Mouse (Mus musculus): Measurements from ENCODE around the gene Btbd11. TPM values are rescaled to one million over a fixed set of nuclear protein-coding genes. Genes with fewer than 3 reads are reported as not detected.
"Not testable (repeated sequence)": the region's sequence is repeated elsewhere in the genome, so short reads cannot be mapped to it uniquely, and the experiment has no call there.

Gene Btbd11
- polyA plus RNA-seq, 1 experiment from 2014 or later = 0.39 TPM

- H3K4me1 ChIP-seq (replicated peaks; ENCODE audit: control insufficient read depth, insufficient read depth, low read length) = no peaks in the 10 kb centered on the region
- H3K27me3 ChIP-seq (replicated peaks; ENCODE audit: control insufficient read depth, insufficient read depth, low read length) = no peaks in the 10 kb centered on the region
- TF ChIP-seq CTCF (IDR thresholded peaks at IDR 0.05; ENCODE audit: low read depth) = no peak
- no peak for ATAC-seq
- 79% methylated on average over 6 of the region's 6 CpGs for WGBS
- no peaks in the 10 kb centered on the region for H3K9me3 ChIP-seq (ENCODE audit: control insufficient read depth)
- H3K4me2 ChIP-seq (replicated peaks; ENCODE audit: low read depth) = no peak overlapping the region
- no peak overlapping the region for H3K9ac ChIP-seq (ENCODE audit: low read depth, low read length)
- no peak overlapping the region for H3K27ac ChIP-seq (ENCODE audit: low read depth, low read length)
- H3K36me3 ChIP-seq (ENCODE audit: control insufficient read depth, insufficient read depth) = no peaks in the 10 kb centered on the region
- no peak overlapping the region for H3K4me3 ChIP-seq (ENCODE audit: low read depth, low read length)
These were observed 258.7 kb downstream of the Btbd11 start for GRCm38 (mm10) chr10:85645346-85645745.

DNA sequence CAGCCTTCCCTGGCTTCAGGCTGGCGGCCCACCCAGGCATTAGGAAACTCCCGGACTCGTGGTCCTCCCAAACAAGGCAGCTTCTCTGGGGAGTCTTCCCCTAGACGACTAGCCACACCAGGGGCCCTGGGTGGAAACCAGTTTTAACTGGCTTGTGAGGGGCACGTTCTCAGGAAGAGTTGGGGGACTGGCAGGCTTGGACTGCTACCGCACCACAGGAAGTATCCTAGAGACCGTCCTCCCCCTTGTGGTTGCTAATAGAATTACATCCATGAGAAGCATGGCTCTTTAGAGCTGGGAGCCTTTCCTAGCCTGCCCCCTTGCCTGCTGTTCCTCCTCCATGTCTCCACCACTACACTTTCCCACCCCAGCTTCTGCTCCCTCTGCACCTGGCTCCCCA lies 265.1 kb downstream of the Btbd11 start:
- no peaks in the 10 kb centered on the region for H3K9me3 ChIP-seq (ENCODE audit: control insufficient read depth)
- 30% methylated on average over 7 of the region's 7 CpGs for WGBS
- ATAC-seq = peak; percentile 31; the same call in 1 of the 2 replicates

DNA sequence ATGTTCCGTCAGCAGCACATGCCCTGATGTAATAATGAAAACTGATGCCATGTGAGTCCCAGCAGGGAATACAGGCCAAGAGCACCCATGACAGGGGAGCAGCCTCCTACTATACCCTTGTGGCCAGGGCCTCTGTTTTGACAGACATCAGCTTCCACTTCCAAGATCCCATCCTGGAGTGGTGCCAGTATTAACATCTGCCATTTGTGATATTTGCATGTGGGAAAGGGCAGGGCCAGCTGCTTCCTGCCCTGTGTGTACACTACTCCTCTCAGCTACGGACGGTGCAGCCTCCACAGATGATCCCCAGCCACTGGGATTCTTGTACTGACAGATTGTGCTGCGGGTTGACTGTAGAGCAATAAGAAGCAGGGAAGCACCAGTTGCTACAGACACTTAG lies 269.3 kb downstream of the Btbd11 start:
- no peak overlapping the region for H3K4me3 ChIP-seq (ENCODE audit: low read depth, low read length)
- no peak for TF ChIP-seq CTCF (IDR thresholded peaks at IDR 0.05; ENCODE audit: low read depth)
- no peaks in the 10 kb centered on the region for H3K9me3 ChIP-seq (ENCODE audit: control insufficient read depth)
- H3K27me3 ChIP-seq (replicated peaks; ENCODE audit: control insufficient read depth, insufficient read depth, low read length) = no peaks in the 10 kb centered on the region
- H3K9ac ChIP-seq (ENCODE audit: low read depth, low read length) = no peak overlapping the region
- H3K36me3 ChIP-seq (ENCODE audit: control insufficient read depth, insufficient read depth) = no peaks in the 10 kb centered on the region
- WGBS = 48% methylated on average over 4 of the region's 4 CpGs
- H3K4me2 ChIP-seq (replicated peaks; ENCODE audit: low read depth) = no peak overlapping the region
- H3K4me1 ChIP-seq (replicated peaks; ENCODE audit: control insufficient read depth, insufficient read depth, low read length) = no peaks in the 10 kb centered on the region
- no peak overlapping the region for H3K27ac ChIP-seq (ENCODE audit: low read depth, low read length)
- ATAC-seq = no peak

More for the DNA sequence above, 265.1 kb downstream of the Btbd11 start:
- H3K4me2 ChIP-seq (replicated peaks; ENCODE audit: low read depth) = no peak overlapping the region
- H3K4me1 ChIP-seq (replicated peaks; ENCODE audit: control insufficient read depth, insufficient read depth, low read length) = no peaks in the 10 kb centered on the region
- H3K4me3 ChIP-seq (ENCODE audit: low read depth, low read length) = no peak overlapping the region
- H3K27ac ChIP-seq (ENCODE audit: low read depth, low read length) = no peak overlapping the region
- no peaks in the 10 kb centered on the region for H3K27me3 ChIP-seq (replicated peaks; ENCODE audit: control insufficient read depth, insufficient read depth, low read length)
- no peaks in the 10 kb centered on the region for H3K36me3 ChIP-seq (ENCODE audit: control insufficient read depth, insufficient read depth)
- H3K9ac ChIP-seq (ENCODE audit: low read depth, low read length) = no peak overlapping the region
- peak; percentile 87 for TF ChIP-seq CTCF (IDR thresholded peaks at IDR 0.05; ENCODE audit: low read depth)

DNA sequence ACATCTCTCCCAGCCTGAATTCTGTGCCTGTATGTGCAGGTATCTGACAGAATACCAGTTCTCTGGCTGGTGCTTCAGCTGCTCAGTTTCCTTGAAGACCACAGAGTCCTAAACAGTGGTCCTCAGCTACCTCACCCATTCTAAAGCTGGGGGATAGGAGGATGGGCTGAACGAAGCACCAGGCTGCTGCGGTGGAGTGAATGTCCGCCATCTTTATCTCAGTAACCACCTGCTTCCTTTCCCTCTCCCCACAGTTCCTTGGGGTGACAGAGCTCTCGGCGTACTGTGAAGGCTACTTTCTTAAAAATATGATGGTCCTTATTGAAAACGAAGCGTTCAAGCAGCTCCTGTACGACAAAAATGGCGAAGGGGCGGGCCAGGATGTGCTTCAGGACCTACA lies 271.3 kb downstream of the Btbd11 start:
- TF ChIP-seq CTCF (IDR thresholded peaks at IDR 0.05; ENCODE audit: low read depth) = no peak
- no peak for ATAC-seq
- no peak overlapping the region for H3K27ac ChIP-seq (ENCODE audit: low read depth, low read length)

GRCm38 (mm10) chr10:85673512-85673921 lies 286.9 kb downstream of the Btbd11 start:
- no peaks in the 10 kb centered on the region for H3K36me3 ChIP-seq (ENCODE audit: control insufficient read depth, insufficient read depth)
- H3K27ac ChIP-seq (ENCODE audit: low read depth, low read length) = no peak overlapping the region
- H3K4me1 ChIP-seq (replicated peaks; ENCODE audit: control insufficient read depth, insufficient read depth, low read length) = no peaks in the 10 kb centered on the region
- H3K27me3 ChIP-seq (replicated peaks; ENCODE audit: control insufficient read depth, insufficient read depth, low read length) = no peaks in the 10 kb centered on the region
- no peak for TF ChIP-seq CTCF (IDR thresholded peaks at IDR 0.05; ENCODE audit: low read depth)
- H3K9ac ChIP-seq (ENCODE audit: low read depth, low read length) = no peak overlapping the region
- H3K4me3 ChIP-seq (ENCODE audit: low read depth, low read length) = no peak overlapping the region
- WGBS = 88% methylated on average over 8 of the region's 8 CpGs
- H3K9me3 ChIP-seq (ENCODE audit: control insufficient read depth) = no peaks in the 10 kb centered on the region
- ATAC-seq = no peak
- no peak overlapping the region for H3K4me2 ChIP-seq (replicated peaks; ENCODE audit: low read depth)

More for the DNA sequence above, 271.3 kb downstream of the Btbd11 start:
- H3K27me3 ChIP-seq (replicated peaks; ENCODE audit: control insufficient read depth, insufficient read depth, low read length) = no peaks in the 10 kb centered on the region
- no peak overlapping the region for H3K4me2 ChIP-seq (replicated peaks; ENCODE audit: low read depth)
- no peaks in the 10 kb centered on the region for H3K9me3 ChIP-seq (ENCODE audit: control insufficient read depth)
- no peaks in the 10 kb centered on the region for H3K36me3 ChIP-seq (ENCODE audit: control insufficient read depth, insufficient read depth)
- H3K9ac ChIP-seq (ENCODE audit: low read depth, low read length) = no peak overlapping the region
- H3K4me3 ChIP-seq (ENCODE audit: low read depth, low read length) = no peak overlapping the region
- 93% methylated on average over 10 of the region's 10 CpGs for WGBS
- H3K4me1 ChIP-seq (replicated peaks; ENCODE audit: control insufficient read depth, insufficient read depth, low read length) = no peaks in the 10 kb centered on the region

DNA sequence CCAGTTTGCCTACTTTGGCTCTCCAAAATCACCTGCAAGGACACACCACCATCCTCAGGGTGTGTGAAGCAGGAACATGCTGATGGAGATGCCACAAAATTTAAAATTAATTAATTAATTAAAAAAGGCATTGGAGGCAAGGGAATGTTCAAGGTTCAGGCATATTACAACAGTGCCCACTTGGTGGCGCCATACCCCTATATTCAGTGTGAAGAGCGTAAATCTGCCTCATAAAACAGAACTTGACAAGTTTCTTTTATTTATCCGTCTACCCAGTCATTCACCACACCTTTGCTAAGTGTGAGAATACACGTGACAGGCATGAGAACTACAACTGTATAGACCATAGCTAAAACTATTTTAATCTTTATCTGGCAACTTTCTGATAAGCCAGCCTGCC lies 292.0 kb downstream of the Btbd11 start:
- Histone ChIP-seq H3K36me3 (ENCODE audit: control insufficient read depth, insufficient read depth) (no peaks in the 10 kb centered on the region), H3K4me1 (replicated peaks; ENCODE audit: control insufficient read depth, insufficient read depth, low read length) (no peaks in the 10 kb centered on the region), H3K9ac (ENCODE audit: low read depth, low read length) (no peak overlapping the region), H3K4me2 (replicated peaks; ENCODE audit: low read depth) (no peak overlapping the region), H3K27me3 (replicated peaks; ENCODE audit: control insufficient read depth, insufficient read depth, low read length) (no peaks in the 10 kb centered on the region), H3K9me3 (ENCODE audit: control insufficient read depth) (no peaks in the 10 kb centered on the region), H3K4me3 (ENCODE audit: low read depth, low read length) (no peak overlapping the region), H3K27ac (ENCODE audit: low read depth, low read length) (no peak overlapping the region)
- WGBS = 14% methylated on average over 4 of the region's 4 CpGs
- peak; percentile 72 for TF ChIP-seq CTCF (IDR thresholded peaks at IDR 0.05; ENCODE audit: low read depth)
- ATAC-seq = no peak

GRCm38 (mm10) chr10:85682446-85682845 lies 295.8 kb downstream of the Btbd11 start:
- Histone ChIP-seq H3K4me1 (replicated peaks; ENCODE audit: control insufficient read depth, insufficient read depth, low read length) (no peaks in the 10 kb centered on the region), H3K4me3 (ENCODE audit: low read depth, low read length) (no peak overlapping the region), H3K27me3 (replicated peaks; ENCODE audit: control insufficient read depth, insufficient read depth, low read length) (no peaks in the 10 kb centered on the region), H3K4me2 (replicated peaks; ENCODE audit: low read depth) (no peak overlapping the region), H3K36me3 (ENCODE audit: control insufficient read depth, insufficient read depth) (no peaks in the 10 kb centered on the region), H3K9ac (ENCODE audit: low read depth, low read length) (no peak overlapping the region), H3K9me3 (ENCODE audit: control insufficient read depth) (no peaks in the 10 kb centered on the region), H3K27ac (ENCODE audit: low read depth, low read length) (no peak overlapping the region)
- 96% methylated on average over 9 of the region's 9 CpGs for WGBS
- no peak for ATAC-seq
- no peak for TF ChIP-seq CTCF (IDR thresholded peaks at IDR 0.05; ENCODE audit: low read depth)

GRCm38 (mm10) chr10:85694429-85694828 lies 307.8 kb downstream of the Btbd11 start:
- H3K9me3 ChIP-seq (ENCODE audit: control insufficient read depth); H3K9ac ChIP-seq (ENCODE audit: low read depth, low read length); ATAC-seq; H3K4me3 ChIP-seq (ENCODE audit: low read depth, low read length); H3K36me3 ChIP-seq (ENCODE audit: control insufficient read depth, insufficient read depth); H3K4me1 ChIP-seq (replicated peaks; ENCODE audit: control insufficient read depth, insufficient read depth, low read length); H3K4me2 ChIP-seq (replicated peaks; ENCODE audit: low read depth); H3K27me3 ChIP-seq (replicated peaks; ENCODE audit: control insufficient read depth, insufficient read depth, low read length); H3K27ac ChIP-seq (ENCODE audit: low read depth, low read length): not testable (repeated sequence)
- 50% methylated on average over 2 of the region's 2 CpGs for WGBS
